Mouse (Mus musculus): ENCODE data around the gene Myo3b.

DNA sequence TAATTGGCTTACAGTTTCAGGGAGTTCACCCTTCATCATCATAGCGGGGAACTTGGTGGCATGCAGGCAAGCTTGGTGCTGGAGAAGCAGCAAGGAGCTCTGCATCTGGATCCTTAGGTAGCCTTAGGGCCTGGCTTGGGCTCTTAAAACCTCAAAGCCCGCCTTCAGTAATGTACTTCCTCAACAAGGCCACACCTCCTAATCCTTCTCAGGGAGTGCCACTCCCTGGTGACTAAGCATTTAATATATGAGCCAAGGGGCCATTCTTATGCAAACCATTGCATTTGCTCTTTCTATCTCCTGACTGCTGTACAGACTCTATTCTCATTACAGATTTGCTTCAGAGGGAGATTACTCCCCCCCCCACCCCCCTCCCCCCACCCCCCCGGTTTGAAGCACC, 170.9 kb downstream of the Myo3b start:
- TF ChIP-seq CTCF (IDR thresholded peaks at IDR 0.05; ENCODE audit: control insufficient read depth, insufficient read depth, insufficient replicate concordance, low read depth, low read length) (no peak), POLR2A (IDR thresholded peaks at IDR 0.05; ENCODE audit: control insufficient read depth, low read depth, low read length) (no peak)
